ENCODE assay signal across 8 mouse cellular contexts in the genomic region with DNA sequence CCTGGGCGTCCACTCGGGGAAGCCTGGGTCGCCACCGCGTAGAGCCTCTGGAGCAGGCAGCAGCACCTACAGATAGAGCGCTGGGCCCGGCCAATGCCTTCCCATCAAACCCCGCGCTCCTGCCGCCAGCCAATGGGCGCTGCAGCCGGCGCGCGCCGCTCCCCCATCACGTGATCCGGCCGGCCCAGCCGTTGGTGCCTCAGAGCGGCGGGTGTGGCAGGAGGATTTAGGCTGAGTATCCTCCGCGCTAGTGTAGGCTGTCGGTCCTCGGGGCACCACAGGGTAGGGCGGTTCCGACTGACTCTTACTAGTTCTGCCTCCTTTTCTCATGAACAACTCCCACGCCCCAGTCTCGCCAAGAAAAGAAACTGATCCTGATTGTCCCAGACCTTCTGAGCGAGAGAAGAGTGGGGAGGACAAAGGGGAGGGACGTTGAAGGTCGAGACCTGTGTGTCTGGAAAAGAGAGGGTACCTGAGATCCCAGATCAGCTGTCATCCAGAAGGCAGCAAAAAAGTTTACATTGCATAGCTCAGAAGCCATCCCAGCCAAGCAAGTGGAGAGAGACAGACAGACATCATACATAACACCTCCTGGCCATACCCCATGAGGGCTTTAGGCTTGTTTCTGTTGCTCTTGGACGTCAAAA. TPM values are rescaled to one million over a fixed set of nuclear protein-coding genes. Genes with fewer than 3 reads are reported as not detected.
DNase-seq lines count a peak whose midpoint lies in the region; ATAC-seq lines count a peak whose summit lies in the region.

A gene (minus strand): TSS at position 593 of the 647 bp plus-strand sequence.

- H3K9me3 ChIP-seq in hindbrain, embryonic 14.5 days (ENCODE audit: control insufficient read depth, low read length) = no peaks in the 10 kb centered on the region

- peak within 1 kb of the TSS; percentile 88 for H3K9ac ChIP-seq in hindbrain, embryonic 14.5 days

- peak within 1 kb of the TSS; percentile 74 for H3K27ac ChIP-seq in hindbrain, embryonic 14.5 days
- peak within 1 kb of the TSS; percentile 17; the same call in 1 of the 2 replicates for H3K27ac ChIP-seq in macrophage

- peak within 1 kb of the TSS; percentile 72 for H3K4me3 ChIP-seq in hindbrain, embryonic 14.5 days (replicated peaks; ENCODE audit: low read length)
- peak within 1 kb of the TSS; percentile 80 for H3K4me3 ChIP-seq in macrophage (ENCODE audit: inconsistent target)

- no peaks in the 10 kb centered on the region for H3K36me3 ChIP-seq in hindbrain, embryonic 14.5 days (replicated peaks; ENCODE audit: control insufficient read depth, insufficient read depth)
- no peaks in the 10 kb centered on the region for H3K36me3 ChIP-seq in macrophage (ENCODE audit: inconsistent target)

- peak; percentile 93 for DNase-seq in R1 (ENCODE audit: low read depth, low spot score)
- DNase-seq in cerebellum, postnatal 25 days = peak; percentile 96
- DNase-seq in frontal cortex, postnatal 25 days (ENCODE audit: low spot score in 2 of 2) = peak; percentile 83 to 84
- peak; percentile 89 for DNase-seq in hindbrain, embryonic 14.5 days (ENCODE audit: low spot score)
- peak; percentile 90 to 95 for DNase-seq in left cerebral cortex, adult 18-20 months (ENCODE audit: low spot score in 2 of 2)
- DNase-seq in right cerebral cortex, adult 18-20 months = peak; percentile 96
- peak; percentile 74 for DNase-seq in urinary bladder, postnatal 10 days (ENCODE audit: low spot score)

- H3K27me3 ChIP-seq in hindbrain, embryonic 14.5 days (ENCODE audit: control insufficient read depth, insufficient read depth, low read length) = no peaks in the 10 kb centered on the region

- H3K79me2 ChIP-seq in macrophage (ENCODE audit: inconsistent target) = peaks cover 45% of the 10 kb centered on the region

- peak; percentile 99 for ATAC-seq in hindbrain, embryonic 14.5 days (ENCODE audit: low FRiP score)

- H3K4me2 ChIP-seq in hindbrain, embryonic 14.5 days (replicated peaks) = peak within 1 kb of the TSS; percentile 70

- 0 out of 2 replicates have a peak, but pooled peaks cover 11% of the 10 kb centered on the region for H3K4me1 ChIP-seq in hindbrain, embryonic 14.5 days (replicated peaks; ENCODE audit: control insufficient read depth, insufficient read depth, low read length)

- WGBS in hindbrain, embryonic 14.5 days = under 1% methylated on average over 34 of the region's 34 CpGs
- WGBS in macrophage (ENCODE audit: missing documents) = under 1% methylated on average over 33 of the region's 34 CpGs

RNA-seq across cellular contexts. Expression of the gene that starts here (rescaled TPM):
- polyA plus RNA-seq in hindbrain, embryonic 14.5 days (2014; fragmentation: Nextera tagmentation; extraction: Ambion mirVana) = 50.6 and 51.7 TPM in 2 replicates
- total RNA-seq in left cerebral cortex, adult 18-20 months (2021) = 10 to 100 TPM; 67.4 to 78.8 TPM
- total RNA-seq in macrophage (2018; cell fraction: chromatin; rRNA removed) = 100 to 1,000 TPM in 1 of 26 experiments, 10 to 100 TPM in 25; 24.6 to 159 (median 49.6) TPM
- total RNA-seq in macrophage (2018; cell fraction: cytosol; rRNA removed) = 10 to 100 TPM; 10.6 to 20.1 (median 14.1) TPM
- 100 to 1,000 TPM in 1 of 26 experiments, 10 to 100 TPM in 25; 17.1 to 140 (median 29.9) TPM for total RNA-seq in macrophage (2018; cell fraction: nucleus; rRNA removed)
- polyA plus RNA-seq in macrophage (2018) = 7.5 to 17.7 TPM (median 10.7 TPM) in 3 replicates

Comparison
In these comparisons a context has a peak if more than half of its experiments do, and no peak if none do; other contexts are left out.
1. Peak in every context shown above with its lines: DNase-seq, ATAC-seq, H3K4me3 ChIP-seq and H3K27ac ChIP-seq.